Mouse (Mus musculus) CH12.LX (cell line): Measurements from ENCODE around the gene Kctd17. TPM values are rescaled to one million over a fixed set of nuclear protein-coding genes. Genes with fewer than 3 reads are reported as not detected.

Source experiments
- DNase-seq: peaks from one replicate; pipeline ENCODE4 v3.0.0-alpha.2; 2013; ENCODE audit errors: extremely low read depth
- H3K27ac ChIP-seq: 2 replicates; pipeline ENCODE4 v1.5.1; 2012; ENCODE audit warnings: low read depth, mild to moderate bottlenecking, control low read depth, moderate library complexity; ENCODE audit not compliant: insufficient read depth
- H3K27me3 ChIP-seq: replicated peaks from 2 replicates; pipeline ENCODE3; 2012; ENCODE audit warnings: inconsistent platforms
- H3K36me3 ChIP-seq, 2 experiments: replicated peaks in 1 of 2; 2 replicates each; pipeline versions ENCODE3 to v1.6.1; 2012; ENCODE audit warnings: inconsistent platforms in 1 of 2, low read length in 1 of 2, mild to moderate bottlenecking in 1 of 2, mixed read lengths in 1 of 2, moderate library complexity in 1 of 2; ENCODE audit not compliant: control insufficient read depth in 1 of 2, insufficient read depth in 1 of 2
- H3K4me1 ChIP-seq, 2 experiments: 2 replicates each; pipeline ENCODE4 v1.6.1; 2012; ENCODE audit warnings: inconsistent platforms in 1 of 2, moderate library complexity in 1 of 2; ENCODE audit not compliant: insufficient read depth in 2 of 2, control insufficient read depth in 1 of 2
- H3K4me2 ChIP-seq: 2 replicates; pipeline ENCODE4 v1.6.1; 2012; ENCODE audit warnings: low read depth, mild to moderate bottlenecking, control low read depth; ENCODE audit not compliant: poor library complexity, insufficient read depth, severe bottlenecking
- H3K4me3 ChIP-seq, 3 experiments: fragments of 150-350 bp in 1 of 3; sonication (generic) in 1 of 3; replicated peaks in 1 of 3; 2 replicates each; pipeline versions ENCODE3 to v1.5.1; 2011 to 2012; ENCODE audit warnings: low read depth in 2 of 3, low read length in 2 of 3, mild to moderate bottlenecking in 2 of 3, moderate library complexity in 2 of 3, control low read depth in 1 of 3, improper control_type of control experiment in 1 of 3, inconsistent platforms in 1 of 3, mixed read lengths in 1 of 3; ENCODE audit not compliant: poor library complexity in 1 of 3
- H3K79me2 ChIP-seq: replicated peaks from 2 replicates; pipeline ENCODE4 v1.6.1; 2012; ENCODE audit warnings: mild to moderate bottlenecking, moderate library complexity; ENCODE audit not compliant: control insufficient read depth, poor library complexity, insufficient read depth, severe bottlenecking; ENCODE audit errors: extremely low read depth
- H3K9ac ChIP-seq: 2 replicates; pipeline ENCODE4 v1.6.1; 2012; ENCODE audit warnings: low read depth, mild to moderate bottlenecking, control low read depth, moderate library complexity; ENCODE audit not compliant: insufficient read depth
- H3K9me3 ChIP-seq: replicated peaks from 2 replicates; pipeline ENCODE3; 2012; ENCODE audit warnings: low read length, inconsistent platforms, mixed read lengths
- CTCF ChIP-seq, 2 experiments: IDR thresholded peaks in 1 of 2; conservative IDR thresholded peaks in 1 of 2; 2 replicates each; pipeline ENCODE4 v1.5.1; 2011 to 2012; ENCODE audit warnings: low read depth in 2 of 2, low read length in 2 of 2, improper control_type of control experiment in 1 of 2, inconsistent platforms in 1 of 2, mild to moderate bottlenecking in 1 of 2, moderate library complexity in 1 of 2
- E2F4 ChIP-seq: IDR thresholded peaks from 2 replicates; pipeline ENCODE4 v1.6.1; 2011; ENCODE audit warnings: low read depth, low read length, improper control_type of control experiment; ENCODE audit not compliant: insufficient replicate concordance
- EP300 ChIP-seq: IDR thresholded peaks from 2 replicates; pipeline ENCODE4 v1.6.1; 2011; ENCODE audit warnings: low read length, improper control_type of control experiment
- GABPA ChIP-seq: IDR thresholded peaks from 2 replicates; pipeline ENCODE4 v1.6.1; 2012; ENCODE audit warnings: low read depth, low read length, improper control_type of control experiment, inconsistent platforms; ENCODE audit not compliant: insufficient replicate concordance
- HCFC1 ChIP-seq: IDR thresholded peaks from 2 replicates; pipeline ENCODE4 v1.6.1; 2012; ENCODE audit warnings: low read depth, mild to moderate bottlenecking, inconsistent platforms, low read length, improper control_type of control experiment
- IRF4 ChIP-seq: IDR thresholded peaks from 2 replicates; pipeline ENCODE4 v1.6.1; 2014; ENCODE audit warnings: low read depth, mild to moderate bottlenecking, inconsistent platforms, low read length, improper control_type of control experiment
- JUN ChIP-seq: IDR thresholded peaks from 2 replicates; pipeline ENCODE4 v1.6.1; 2011; ENCODE audit warnings: low read depth, mild to moderate bottlenecking, low read length, improper control_type of control experiment, moderate library complexity; ENCODE audit not compliant: insufficient read depth
- KAT2A ChIP-seq: IDR thresholded peaks from 2 replicates; pipeline ENCODE4 v1.6.1; 2012; ENCODE audit warnings: low read length, improper control_type of control experiment, inconsistent platforms; ENCODE audit not compliant: insufficient replicate concordance
- MAFK ChIP-seq: IDR thresholded peaks from 2 replicates; pipeline ENCODE4 v1.6.1; 2011; ENCODE audit warnings: low read length, improper control_type of control experiment; ENCODE audit not compliant: insufficient replicate concordance
- MAX ChIP-seq: IDR thresholded peaks from 2 replicates; pipeline ENCODE4 v1.6.1; 2011; ENCODE audit warnings: low read length, improper control_type of control experiment
- MXI1 ChIP-seq: IDR thresholded peaks from 2 replicates; pipeline ENCODE4 v1.6.1; 2011; ENCODE audit warnings: mild to moderate bottlenecking, low read depth, low read length, improper control_type of control experiment
- MYC ChIP-seq: IDR thresholded peaks from 2 replicates; pipeline ENCODE4 v1.6.1; 2011; ENCODE audit warnings: low read depth, mild to moderate bottlenecking, improper control_type of control experiment, low read length
- PAX5 ChIP-seq: IDR thresholded peaks from 2 replicates; pipeline ENCODE4 v1.6.1; 2012; ENCODE audit warnings: low read length, inconsistent platforms, mixed read lengths
- POLR2A ChIP-seq: IDR thresholded peaks from 2 replicates; pipeline ENCODE4 v1.6.1; 2011; ENCODE audit warnings: low read depth, mild to moderate bottlenecking, improper control_type of control experiment, low read length
- POLR2AphosphoS2 ChIP-seq: IDR thresholded peaks from 2 replicates; pipeline ENCODE4 v1.6.1; 2011; ENCODE audit warnings: low read depth, low read length, improper control_type of control experiment
- RAD21 ChIP-seq: IDR thresholded peaks from 2 replicates; pipeline ENCODE4 v1.6.1; 2011; ENCODE audit warnings: low read depth, mild to moderate bottlenecking, low read length, improper control_type of control experiment, moderate library complexity
- RCOR1 ChIP-seq: conservative IDR thresholded peaks from 2 replicates; pipeline ENCODE4 v1.6.1; 2012; ENCODE audit warnings: low read depth, mild to moderate bottlenecking, inconsistent platforms, low read length, improper control_type of control experiment
- SIN3A ChIP-seq: IDR thresholded peaks from 2 replicates; pipeline ENCODE4 v1.6.1; 2012; ENCODE audit warnings: low read length, improper control_type of control experiment, inconsistent platforms
- UBTF ChIP-seq: IDR thresholded peaks from 2 replicates; pipeline ENCODE4 v1.6.1; 2012; ENCODE audit warnings: low read depth, mild to moderate bottlenecking, inconsistent platforms, low read length, improper control_type of control experiment, moderate library complexity
- USF2 ChIP-seq: conservative IDR thresholded peaks from 2 replicates; pipeline ENCODE4 v1.6.1; 2011; ENCODE audit warnings: low read depth, low read length, improper control_type of control experiment
- ZKSCAN1 ChIP-seq: IDR thresholded peaks from 2 replicates; pipeline ENCODE4 v1.6.1; 2012; ENCODE audit warnings: low read depth, inconsistent platforms, low read length, improper control_type of control experiment, borderline replicate concordance
- ZMIZ1 ChIP-seq: IDR thresholded peaks from 2 replicates; pipeline ENCODE4 v1.6.1; 2012; ENCODE audit warnings: low read depth, mild to moderate bottlenecking, inconsistent platforms, low read length, improper control_type of control experiment
- dilution Hi-C: fragments of 300-500 bp; cut with MboI; formaldehyde crosslinking; loops from 2 replicates; pipeline ENCODE4 v1.14.3; 2020; ENCODE audit warnings: low sequenced_read_pairs; ENCODE audit not compliant: extremely low pct_unique_long_range_greater_than_20kb, extremely low pct_ligation_motif_present
- in situ Hi-C: fragments of 300-500 bp; cut with MboI; formaldehyde crosslinking; loops from 3 replicates; pipeline ENCODE4 v1.14.3; 2019; ENCODE audit warnings: low sequenced_read_pairs, low pct_ligation_motif_present, low pct_unique_long_range_greater_than_20kb, mixed read lengths
- polyA plus RNA-seq: library from polyadenylated mRNA; unstranded; fragments of >175 nt; gene quantifications from 2 replicates; pipeline ENCODE4 v1.2.1, GENCODE M21; 2012; ENCODE audit warnings: low read depth; ENCODE audit not compliant: insufficient read length
- total RNA-seq, 2 experiments: library from RNA; depleted of rRNA; stranded (reverse); fragments of 300-350 nt in 1 of 2; fragments of >200 nt in 1 of 2; gene quantifications; 2 replicates each; pipeline ENCODE4 v1.2.3; 2012 to 2014

Gene Kctd17
- total and polyA plus RNA-seq, 3 experiments = not detected

GRCm38 (mm10) chr15:78413719-78414117, 14.6 kb upstream of the Kctd17 start:
- no peak for DNase-seq

GRCm38 (mm10) chr15:78414157-78414556, 14.2 kb upstream of the Kctd17 start:
- Histone ChIP-seq H3K4me2 (no peak overlapping the region), H3K27ac (no peak overlapping the region)
- no peak for TF ChIP-seq POLR2AphosphoS2
- no peak for TF ChIP-seq MAFK
- no peak for TF ChIP-seq JUN
- no peak for TF ChIP-seq E2F4
- TF ChIP-seq UBTF = no peak
- no peak for TF ChIP-seq EP300
- no peak for TF ChIP-seq PAX5
- TF ChIP-seq RAD21 = no peak

More at GRCm38 (mm10) chr15:78413719-78414117, 14.6 kb upstream of the Kctd17 start:
- Histone ChIP-seq H3K9ac (no peak overlapping the region), H3K27me3 (peaks cover under 1% of the 10 kb centered on the region), H3K36me3 (peaks cover 24 to 35% of the 10 kb centered on the region in 2 experiments), H3K27ac (no peak overlapping the region), H3K4me1 (0 out of 4 replicates have a peak, but pooled peaks cover 0 to 5% of the 10 kb centered on the region in 2 experiments), H3K79me2 (no peaks in the 10 kb centered on the region), H3K4me3 (no peak overlapping the region), H3K9me3 (no peaks in the 10 kb centered on the region), H3K4me2 (no peak overlapping the region)
- dilution Hi-C loops (no loop called here), in situ Hi-C loops (no loop called here)
- no peak for TF ChIP-seq POLR2A
- no peak for TF ChIP-seq GABPA
- TF ChIP-seq EP300 = no peak
- no peak for TF ChIP-seq USF2
- TF ChIP-seq RCOR1 = no peak
- TF ChIP-seq MXI1 = no peak
- TF ChIP-seq CTCF (conservative IDR thresholded peaks at IDR 0.05 in 1 of 2, IDR thresholded peaks at IDR 0.05 in 1 of 2; ENCODE audit: low read depth in 2 of 2, low read length in 2 of 2) = no peak
- no peak for TF ChIP-seq HCFC1
- no peak for TF ChIP-seq KAT2A
- TF ChIP-seq ZMIZ1 = no peak
- TF ChIP-seq POLR2AphosphoS2 = no peak
- no peak for TF ChIP-seq MAFK
- no peak for TF ChIP-seq ZKSCAN1
- no peak for TF ChIP-seq SIN3A
- no peak for TF ChIP-seq PAX5
- no peak for TF ChIP-seq IRF4
- no peak for TF ChIP-seq MAX
- TF ChIP-seq MYC = no peak

More at GRCm38 (mm10) chr15:78414157-78414556, 14.2 kb upstream of the Kctd17 start:
- H3K9me3 ChIP-seq = no peaks in the 10 kb centered on the region
- 0 out of 4 replicates have a peak, but pooled peaks cover 0 to 5% of the 10 kb centered on the region in 2 experiments for H3K4me1 ChIP-seq
- dilution Hi-C loops (no loop called here), in situ Hi-C loops (no loop called here)
- H3K4me3 ChIP-seq = no peak overlapping the region
- H3K27me3 ChIP-seq = peaks cover 2% of the 10 kb centered on the region
- no peak for DNase-seq
- H3K9ac ChIP-seq = no peak overlapping the region
- H3K79me2 ChIP-seq = no peaks in the 10 kb centered on the region
- peaks cover 24 to 35% of the 10 kb centered on the region in 2 experiments for H3K36me3 ChIP-seq
